In the genomic region with DNA sequence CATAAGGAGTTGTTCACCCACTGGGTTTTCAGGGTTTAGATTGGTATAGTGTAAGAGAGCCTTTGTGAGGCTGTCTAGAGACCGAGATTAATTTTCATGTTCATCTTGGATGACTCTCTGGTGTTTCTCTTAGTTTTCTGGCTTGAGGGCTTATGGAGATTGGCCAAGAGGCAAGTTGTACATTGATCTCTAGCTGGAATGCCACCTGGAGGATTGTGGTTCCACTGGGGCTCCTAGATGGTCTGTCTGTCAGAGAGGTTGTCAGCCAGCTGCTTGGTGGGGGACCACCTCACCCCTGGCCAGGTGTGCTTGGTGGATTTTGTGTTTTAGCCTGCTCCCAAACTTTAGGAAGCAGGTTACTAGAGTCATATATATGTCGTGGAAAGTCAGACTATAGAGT, we compare ENCODE assay signal across 16 mouse cellular contexts.
"Had no signal": no experiment of that assay in that cellular context is flagged by ENCODE, and none has a peak within 500 bp of the region (broad histone marks: within the 10 kb centered on the region; RNA-seq: fewer than 3 reads in every experiment).

No protein-coding gene starts in this region.

- H3K9ac ChIP-seq: lung, embryonic 15.5 days; midbrain, embryonic 12.5 days; neural tube, embryonic 12.5 days; stomach, embryonic 15.5 days had no signal

- H3K4me2 ChIP-seq: lung, embryonic 15.5 days; midbrain, embryonic 12.5 days; neural tube, embryonic 12.5 days; stomach, embryonic 15.5 days had no signal

- H3K9me3 ChIP-seq: lung, embryonic 15.5 days; megakaryocyte, embryonic 14.5 days; midbrain, embryonic 12.5 days; neural tube, embryonic 12.5 days; stomach, embryonic 15.5 days had no signal

- H3K27ac ChIP-seq: lung, embryonic 15.5 days; macrophage; midbrain, embryonic 12.5 days; neural tube, embryonic 12.5 days; stomach, embryonic 15.5 days; stomach, postnatal 0 days had no signal

- DNase-seq: lung, adult 2 months; lung, postnatal 14 days; lung, postnatal 36 days; midbrain, embryonic 14.5 days; right cerebral cortex, postnatal 14 days; thymus, adult 2 months; thymus, postnatal 25 days; thymus, postnatal 4 days had no signal

- H3K27me3 ChIP-seq: lung, embryonic 15.5 days; midbrain, embryonic 12.5 days; neural tube, embryonic 12.5 days; stomach, embryonic 15.5 days had no signal

- ATAC-seq: lung, postnatal 0 days had no signal

- H3K36me3 ChIP-seq: lung, embryonic 15.5 days; midbrain, embryonic 12.5 days; neural tube, embryonic 12.5 days; stomach, embryonic 15.5 days had no signal

- H3K4me3 ChIP-seq: lung, embryonic 15.5 days; midbrain, embryonic 12.5 days; neural tube, embryonic 12.5 days; stomach, embryonic 15.5 days had no signal
